Mouse (Mus musculus): ENCODE measurements around the gene Acbd7.

Acbd7 gene

GRCm38 (mm10) chr2:3335611-3336301 lies at the start of gene Acbd7:
Gene Acbd7, plus strand, starts transcription at chr2:3336168.
- DNase-seq = peak; percentile 61

- DNase-seq = no peak
Measured at GRCm38 (mm10) chr2:3286243-3286642, 49.7 kb upstream of the Acbd7 start.

- no peak for DNase-seq
Measured at GRCm38 (mm10) chr2:3289581-3289980, 46.4 kb upstream of the Acbd7 start.

GRCm38 (mm10) chr2:3292170-3292569 lies 43.8 kb upstream of the Acbd7 start:
- no peak for DNase-seq

- no peak for DNase-seq
Measured at GRCm38 (mm10) chr2:3295826-3296225, 40.1 kb upstream of the Acbd7 start.

- DNase-seq = peak; percentile 18
Measured at GRCm38 (mm10) chr2:3305426-3306025, 30.4 kb upstream of the Acbd7 start.

- no peak for DNase-seq
Measured at GRCm38 (mm10) chr2:3323132-3323531, 12.8 kb upstream of the Acbd7 start.

- DNase-seq = no peak
Measured at GRCm38 (mm10) chr2:3324381-3325130, 11.4 kb upstream of the Acbd7 start.

GRCm38 (mm10) chr2:3326547-3326946 lies 9.4 kb upstream of the Acbd7 start:
- DNase-seq = no peak

- peak; percentile 62 for DNase-seq
Measured at GRCm38 (mm10) chr2:3327351-3327750, 8.6 kb upstream of the Acbd7 start.

GRCm38 (mm10) chr2:3331071-3331703 lies 4.8 kb upstream of the Acbd7 start:
- no peak for DNase-seq

GRCm38 (mm10) chr2:3332056-3332455 lies 3.9 kb upstream of the Acbd7 start:
- no peak for DNase-seq

- peak; percentile 99 for DNase-seq
Measured at GRCm38 (mm10) chr2:3332484-3333242, 3.3 kb upstream of the Acbd7 start, which contains the start of gene Rpp38. Gene Rpp38, minus strand, starts transcription at chr2:3332643.

GRCm38 (mm10) chr2:3333761-3334160 lies 2.2 kb upstream of the Acbd7 start:
- DNase-seq = no peak

GRCm38 (mm10) chr2:3348422-3348821 lies 12.5 kb downstream of the Acbd7 start:
- no peak for DNase-seq

GRCm38 (mm10) chr2:3348919-3349318 lies 13.0 kb downstream of the Acbd7 start:
- no peak for DNase-seq

GRCm38 (mm10) chr2:3353160-3353559 lies 17.2 kb downstream of the Acbd7 start:
- no peak for DNase-seq

- DNase-seq = no peak
Measured at GRCm38 (mm10) chr2:3355793-3356192, 19.8 kb downstream of the Acbd7 start.

GRCm38 (mm10) chr2:3356311-3356710 lies 20.3 kb downstream of the Acbd7 start:
- DNase-seq = no peak

GRCm38 (mm10) chr2:3357887-3358286 lies 21.9 kb downstream of the Acbd7 start:
- no peak for DNase-seq

GRCm38 (mm10) chr2:3361067-3361466 lies 25.1 kb downstream of the Acbd7 start:
- DNase-seq = no peak

GRCm38 (mm10) chr2:3365127-3365526 lies 29.2 kb downstream of the Acbd7 start:
- DNase-seq = no peak
